Mouse (Mus musculus): Measurements from ENCODE around the gene Gramd1b.

Gramd1b gene

GRCm38 (mm10) chr9:40459304-40460280 is 71.6 kb downstream of the Gramd1b start:
- in situ Hi-C loops (cut with MboI; ENCODE audit: low sequenced_read_pairs) = no loop called here

GRCm38 (mm10) chr9:40458559-40459303 is 72.5 kb downstream of the Gramd1b start:
- in situ Hi-C loops (cut with MboI; ENCODE audit: low sequenced_read_pairs) = no loop called here

GRCm38 (mm10) chr9:40457448-40457847 is 73.7 kb downstream of the Gramd1b start:
- in situ Hi-C loops (cut with MboI; ENCODE audit: low sequenced_read_pairs) = no loop called here

GRCm38 (mm10) chr9:40456191-40456590 is 75.0 kb downstream of the Gramd1b start:
- in situ Hi-C loops (cut with MboI; ENCODE audit: low sequenced_read_pairs) = no loop called here

- in situ Hi-C loops (cut with MboI; ENCODE audit: low sequenced_read_pairs) = no loop called here
Measured at GRCm38 (mm10) chr9:40455336-40456185, 75.6 kb downstream of the Gramd1b start.

GRCm38 (mm10) chr9:40455020-40455335 is 76.2 kb downstream of the Gramd1b start:
- in situ Hi-C loops (cut with MboI; ENCODE audit: low sequenced_read_pairs) = no loop called here

- in situ Hi-C loops (cut with MboI; ENCODE audit: low sequenced_read_pairs) = no loop called here
Measured at GRCm38 (mm10) chr9:40453889-40454288, 77.3 kb downstream of the Gramd1b start.

- in situ Hi-C loops (cut with MboI; ENCODE audit: low sequenced_read_pairs) = no loop called here
Measured at GRCm38 (mm10) chr9:40452208-40452607, 79.0 kb downstream of the Gramd1b start.

GRCm38 (mm10) chr9:40450776-40451175 is 80.4 kb downstream of the Gramd1b start:
- in situ Hi-C loops (cut with MboI; ENCODE audit: low sequenced_read_pairs) = no loop called here

- in situ Hi-C loops (cut with MboI; ENCODE audit: low sequenced_read_pairs) = no loop called here
Measured at GRCm38 (mm10) chr9:40450417-40450714, 80.8 kb downstream of the Gramd1b start.

GRCm38 (mm10) chr9:40449610-40450416 is 81.4 kb downstream of the Gramd1b start:
- in situ Hi-C loops (cut with MboI; ENCODE audit: low sequenced_read_pairs) = no loop called here

- in situ Hi-C loops (cut with MboI; ENCODE audit: low sequenced_read_pairs) = no loop called here
Measured at GRCm38 (mm10) chr9:40448646-40449243, 82.4 kb downstream of the Gramd1b start.

- in situ Hi-C loops (cut with MboI; ENCODE audit: low sequenced_read_pairs) = no loop called here
Measured at GRCm38 (mm10) chr9:40447265-40447664, 83.9 kb downstream of the Gramd1b start.

- in situ Hi-C loops (cut with MboI; ENCODE audit: low sequenced_read_pairs) = no loop called here
Measured at GRCm38 (mm10) chr9:40444961-40445360, 86.2 kb downstream of the Gramd1b start.

GRCm38 (mm10) chr9:40442784-40443183 is 88.4 kb downstream of the Gramd1b start:
- in situ Hi-C loops (cut with MboI; ENCODE audit: low sequenced_read_pairs) = no loop called here

GRCm38 (mm10) chr9:40439973-40440687 is 91.1 kb downstream of the Gramd1b start:
- in situ Hi-C loops (cut with MboI; ENCODE audit: low sequenced_read_pairs) = no loop called here

- in situ Hi-C loops (cut with MboI; ENCODE audit: low sequenced_read_pairs) = no loop called here
Measured at GRCm38 (mm10) chr9:40438731-40439526, 92.3 kb downstream of the Gramd1b start.

GRCm38 (mm10) chr9:40437891-40438290 is 93.3 kb downstream of the Gramd1b start:
- in situ Hi-C loops (cut with MboI; ENCODE audit: low sequenced_read_pairs) = no loop called here

- in situ Hi-C loops (cut with MboI; ENCODE audit: low sequenced_read_pairs) = no loop called here
Measured at GRCm38 (mm10) chr9:40433286-40433685, 97.9 kb downstream of the Gramd1b start.
